In genomic region chr8:10534619-10535286, GRCm38 (mm10) we compare ENCODE assay signal across 8 mouse cellular contexts.
DNase-seq lines count a peak whose midpoint lies in the region; ATAC-seq and TF ChIP-seq lines count a peak whose summit lies in the region.

No protein-coding gene starts in this region.

- WGBS in forebrain, postnatal 0 days = 51% methylated on average over 16 of the region's 16 CpGs
- WGBS in forebrain, embryonic 11.5 days = 54% methylated on average over 16 of the region's 16 CpGs
- WGBS in midbrain, embryonic 16.5 days = 33% methylated on average over 16 of the region's 16 CpGs
- 63% methylated on average over 16 of the region's 16 CpGs for WGBS in neural tube, embryonic 15.5 days

- peak; percentile 48 for DNase-seq in forebrain, postnatal 0 days
- DNase-seq in forebrain, embryonic 11.5 days (ENCODE audit: low spot score) = no peak
- DNase-seq in 3134 (ENCODE audit: extremely low read depth, insufficient read length, low spot score) = peak; percentile 69
- peak; percentile 63 to 81 for DNase-seq in frontal cortex, adult 2 months (ENCODE audit: extremely low spot score in 1 of 2, low spot score in 1 of 2)
- no peak for DNase-seq in T-cell, adult 2 months (ENCODE audit: low spot score)
- no peak for DNase-seq in spleen, postnatal 14 days (ENCODE audit: low spot score in 2 of 2)

- TF ChIP-seq CTCF in forebrain, postnatal 0 days (IDR thresholded peaks at IDR 0.05; ENCODE audit: low read depth) = no peak

- no peak overlapping the region for H3K27ac ChIP-seq in forebrain, postnatal 0 days (ENCODE audit: low read depth, low read length)
- H3K27ac ChIP-seq in forebrain, embryonic 11.5 days (ENCODE audit: low read depth, low read length) = no peak overlapping the region
- no peak overlapping the region for H3K27ac ChIP-seq in midbrain, embryonic 16.5 days (ENCODE audit: low read length)
- no peak overlapping the region for H3K27ac ChIP-seq in neural tube, embryonic 15.5 days (replicated peaks)

- H3K4me1 ChIP-seq in forebrain, postnatal 0 days (ENCODE audit: insufficient read depth) = no peaks in the 10 kb centered on the region
- 0 out of 2 replicates have a peak, but pooled peaks cover 2% of the 10 kb centered on the region for H3K4me1 ChIP-seq in forebrain, embryonic 11.5 days (replicated peaks; ENCODE audit: control insufficient read depth, insufficient read depth, low read length)
- 0 out of 2 replicates have a peak, but pooled peaks cover 4% of the 10 kb centered on the region for H3K4me1 ChIP-seq in midbrain, embryonic 16.5 days (ENCODE audit: control insufficient read depth, insufficient read depth, low read length)
- no peaks in the 10 kb centered on the region for H3K4me1 ChIP-seq in neural tube, embryonic 15.5 days

- H3K27me3 ChIP-seq in forebrain, postnatal 0 days (ENCODE audit: insufficient read depth, low read length) = no peaks in the 10 kb centered on the region
- no peaks in the 10 kb centered on the region for H3K27me3 ChIP-seq in forebrain, embryonic 11.5 days (ENCODE audit: control insufficient read depth, insufficient read depth, low read length)
- H3K27me3 ChIP-seq in midbrain, embryonic 16.5 days (ENCODE audit: control insufficient read depth, insufficient read depth, low read depth, low read length) = no peaks in the 10 kb centered on the region
- no peaks in the 10 kb centered on the region for H3K27me3 ChIP-seq in neural tube, embryonic 15.5 days (replicated peaks)

- no peaks in the 10 kb centered on the region for H3K36me3 ChIP-seq in forebrain, postnatal 0 days (ENCODE audit: insufficient read depth)
- H3K36me3 ChIP-seq in forebrain, embryonic 11.5 days (ENCODE audit: control insufficient read depth, insufficient read depth, low read length) = no peaks in the 10 kb centered on the region
- H3K36me3 ChIP-seq in midbrain, embryonic 16.5 days (ENCODE audit: control insufficient read depth, insufficient read depth, low read length) = peaks cover 3% of the 10 kb centered on the region; the same call in 1 of the 2 replicates
- H3K36me3 ChIP-seq in neural tube, embryonic 15.5 days = 0 out of 2 replicates have a peak, but pooled peaks cover 7% of the 10 kb centered on the region

- no peaks in the 10 kb centered on the region for H3K9me3 ChIP-seq in forebrain, postnatal 0 days (ENCODE audit: low read length)
- H3K9me3 ChIP-seq in forebrain, embryonic 11.5 days (ENCODE audit: control insufficient read depth, low read length) = no peaks in the 10 kb centered on the region
- no peaks in the 10 kb centered on the region for H3K9me3 ChIP-seq in midbrain, embryonic 16.5 days (replicated peaks; ENCODE audit: control insufficient read depth, low read length, poor library complexity, severe bottlenecking)
- no peaks in the 10 kb centered on the region for H3K9me3 ChIP-seq in neural tube, embryonic 15.5 days (replicated peaks)

- no peak overlapping the region for H3K4me3 ChIP-seq in forebrain, postnatal 0 days (ENCODE audit: low read depth, low read length)
- no peak overlapping the region for H3K4me3 ChIP-seq in forebrain, embryonic 11.5 days (ENCODE audit: low read depth, low read length)
- no peak overlapping the region for H3K4me3 ChIP-seq in midbrain, embryonic 16.5 days (ENCODE audit: low read depth, low read length)
- H3K4me3 ChIP-seq in neural tube, embryonic 15.5 days (replicated peaks) = no peak overlapping the region

- H3K9ac ChIP-seq in forebrain, postnatal 0 days = no peak overlapping the region
- H3K9ac ChIP-seq in forebrain, embryonic 11.5 days (ENCODE audit: low read length) = no peak overlapping the region
- no peak overlapping the region for H3K9ac ChIP-seq in midbrain, embryonic 16.5 days (ENCODE audit: low read depth, low read length)
- H3K9ac ChIP-seq in neural tube, embryonic 15.5 days (replicated peaks) = no peak overlapping the region

- H3K4me2 ChIP-seq in forebrain, postnatal 0 days (ENCODE audit: low read depth) = no peak overlapping the region
- H3K4me2 ChIP-seq in forebrain, embryonic 11.5 days (ENCODE audit: low read depth, low read length, severe bottlenecking) = no peak overlapping the region
- no peak overlapping the region for H3K4me2 ChIP-seq in midbrain, embryonic 16.5 days (ENCODE audit: low read length)
- H3K4me2 ChIP-seq in neural tube, embryonic 15.5 days = no peak overlapping the region

- peak; percentile 82 for ATAC-seq in forebrain, postnatal 0 days
- no peak for ATAC-seq in forebrain, embryonic 11.5 days (replicated peaks; ENCODE audit: low FRiP score)
- ATAC-seq in midbrain, embryonic 16.5 days = 0 out of 2 replicates have a peak, but pooled peaks have one; percentile 56
- no peak for ATAC-seq in neural tube, embryonic 15.5 days (ENCODE audit: low FRiP score)

Comparison
In these comparisons a context has a peak if more than half of its experiments do, and no peak if none do; other contexts are left out.
1. ATAC-seq: peak in forebrain, postnatal 0 days (single experiment) and midbrain, embryonic 16.5 days (single experiment); none in forebrain, embryonic 11.5 days (single experiment) and neural tube, embryonic 15.5 days (single experiment).
2. DNase-seq: peak in forebrain, postnatal 0 days (single experiment), 3134 (single experiment) and frontal cortex, adult 2 months (2 of 2); none in forebrain, embryonic 11.5 days (single experiment), T-cell, adult 2 months (single experiment) and spleen, postnatal 14 days (0 of 2).